Mouse (Mus musculus) testis, postnatal 10 days (tissue): ENCODE measurements at regions not wholly inside any gene's neighbourhood (a gene's known extent, or its start where the extent isn't known, plus 50 kb on each side); places are given as distances from the start of the nearest gene placed in this dataset.

Experiments used
- DNase-seq: peaks from one replicate; pipeline ENCODE4 v3.0.0; 2021; ENCODE audit warnings: low spot score

DNA sequence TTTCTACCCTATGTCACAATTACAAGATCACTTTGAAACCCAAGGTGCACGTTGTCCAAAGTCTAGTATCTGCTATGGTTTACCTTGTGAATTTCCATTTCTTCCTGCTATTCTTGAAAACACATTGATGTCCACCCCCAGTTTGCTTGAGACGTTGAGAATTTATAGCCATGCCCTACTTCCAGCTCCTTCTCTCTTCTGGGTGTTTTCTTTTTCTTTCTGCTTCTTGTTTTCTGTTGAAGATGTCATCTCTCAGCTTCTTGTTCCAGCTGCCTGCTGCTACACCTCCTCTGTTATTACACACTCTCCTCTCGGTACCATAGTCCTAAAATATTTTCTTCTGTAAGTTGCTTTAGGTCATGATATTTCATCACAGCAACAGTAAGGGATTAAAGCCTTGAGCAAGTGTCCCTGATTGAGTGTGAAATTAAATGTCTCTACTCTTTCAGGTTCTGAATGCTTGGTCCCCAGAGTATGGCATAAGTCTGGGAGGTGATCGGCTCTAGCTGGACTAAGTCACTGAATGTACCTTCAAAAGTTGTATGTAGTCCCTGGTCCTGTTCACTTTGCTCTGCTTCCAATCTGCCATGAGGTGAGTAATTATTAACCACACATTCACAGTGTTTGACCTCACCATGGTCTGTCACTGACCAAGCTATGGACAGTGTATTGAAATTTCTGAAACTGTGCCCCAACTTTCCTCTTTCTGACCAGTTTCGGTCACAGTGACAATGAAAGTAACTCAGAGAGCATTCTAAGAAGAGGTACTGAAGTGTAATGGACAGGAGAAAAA lies 718.1 kb downstream of the Epm2a start:
- no peak for DNase-seq

DNA sequence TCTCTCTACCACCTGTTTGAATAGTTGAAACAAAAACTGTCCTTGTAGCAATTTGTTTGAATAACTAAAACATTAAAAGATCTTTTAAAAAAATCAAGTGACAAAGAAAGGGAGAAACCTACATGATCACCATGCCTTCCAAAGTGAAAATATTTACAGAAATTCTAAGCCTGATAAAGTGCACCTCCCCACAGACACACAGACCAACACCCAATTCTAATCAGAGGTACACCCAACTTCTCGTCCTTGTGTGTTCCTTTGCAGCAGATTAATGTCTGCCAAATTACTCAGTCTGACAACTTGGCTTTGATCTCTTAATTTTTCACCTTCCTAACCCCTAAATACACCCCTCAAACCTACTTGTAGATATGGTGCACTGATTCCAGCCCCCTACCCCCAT lies 719.1 kb downstream of the Epm2a start:
- no peak for DNase-seq

GRCm38 (mm10) chr10:12083961-12084360 lies 740.8 kb downstream of the Epm2a start:
- no peak for DNase-seq

GRCm38 (mm10) chr10:12092521-12092920 lies 749.3 kb downstream of the Epm2a start:
- no peak for DNase-seq

GRCm38 (mm10) chr10:12096678-12097077 lies 753.5 kb downstream of the Epm2a start:
- DNase-seq, result no peak

DNA sequence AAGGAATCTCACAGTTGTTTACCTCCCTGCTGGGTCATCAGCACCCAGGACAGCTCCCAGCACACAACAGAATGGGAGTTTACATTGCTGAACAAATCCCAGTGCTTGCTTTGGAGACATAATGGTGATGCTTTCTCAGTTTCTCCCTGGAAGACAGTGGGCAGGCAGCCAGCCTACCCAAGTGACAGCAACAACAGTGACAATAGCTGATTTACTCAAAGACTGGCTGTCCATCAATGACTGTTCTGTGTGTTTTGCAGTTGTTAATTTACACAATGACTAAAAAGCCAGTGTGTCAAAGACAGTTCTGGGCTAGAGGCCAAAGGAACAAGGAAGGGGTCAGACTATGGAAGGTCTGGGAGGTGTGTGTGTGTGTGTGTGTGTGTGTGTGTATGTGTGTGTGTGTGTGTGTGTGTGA lies 762.2 kb downstream of the Utrn start:
- peak; percentile 55 for DNase-seq

GRCm38 (mm10) chr10:12111720-12112119 lies 757.4 kb downstream of the Utrn start:
- DNase-seq, result no peak

DNA sequence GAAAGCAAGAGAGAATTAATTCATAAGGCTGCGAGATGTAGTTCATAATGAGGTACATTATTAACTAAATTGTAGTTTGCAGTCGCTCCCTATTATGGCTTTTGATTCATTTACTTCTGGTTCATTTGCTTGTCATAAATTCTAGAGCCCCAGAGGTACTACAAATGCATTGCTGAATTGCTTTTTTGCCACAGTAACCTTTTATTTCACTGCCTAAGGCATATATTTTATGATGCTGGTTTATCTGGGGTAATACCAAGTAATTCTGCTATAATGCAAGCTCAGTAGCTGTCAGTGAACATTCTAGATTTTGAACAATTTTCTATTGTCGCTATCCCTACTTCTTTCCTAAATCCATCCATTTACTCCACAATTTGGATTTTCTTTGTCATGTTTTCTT lies 753.4 kb downstream of the Utrn start:
- no peak for DNase-seq

DNA sequence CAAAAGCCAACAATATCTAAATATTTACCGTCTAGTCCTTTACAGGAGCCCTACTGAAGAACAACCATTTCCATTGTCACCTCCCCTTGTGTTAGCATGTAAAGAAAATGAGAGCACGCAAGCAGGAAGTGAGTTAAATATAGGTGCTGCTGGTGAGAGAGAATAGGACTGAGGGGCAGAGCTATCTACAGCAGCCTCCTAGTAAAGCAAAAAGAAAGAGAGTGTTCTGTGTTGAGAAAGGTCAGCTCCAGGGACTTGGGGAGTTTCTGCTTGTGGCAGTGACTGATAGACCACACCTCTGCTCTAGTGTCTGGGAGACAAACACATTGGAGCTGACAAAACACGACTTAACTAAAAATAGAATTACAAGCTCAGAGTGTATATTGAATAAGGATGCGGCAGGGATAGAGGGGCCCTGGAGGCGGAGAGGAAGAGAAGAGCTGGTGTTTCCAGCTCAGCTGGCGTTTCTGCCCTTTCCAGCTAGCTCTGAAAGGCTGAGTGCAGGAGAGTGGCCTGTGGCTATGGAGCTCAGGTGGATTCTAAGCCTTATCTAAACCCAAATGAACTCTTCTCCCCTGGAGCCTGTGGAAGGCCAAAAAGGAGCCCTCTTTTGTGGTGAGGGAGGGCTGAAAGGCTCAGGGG lies 752.4 kb downstream of the Utrn start:
- no peak for DNase-seq

DNA sequence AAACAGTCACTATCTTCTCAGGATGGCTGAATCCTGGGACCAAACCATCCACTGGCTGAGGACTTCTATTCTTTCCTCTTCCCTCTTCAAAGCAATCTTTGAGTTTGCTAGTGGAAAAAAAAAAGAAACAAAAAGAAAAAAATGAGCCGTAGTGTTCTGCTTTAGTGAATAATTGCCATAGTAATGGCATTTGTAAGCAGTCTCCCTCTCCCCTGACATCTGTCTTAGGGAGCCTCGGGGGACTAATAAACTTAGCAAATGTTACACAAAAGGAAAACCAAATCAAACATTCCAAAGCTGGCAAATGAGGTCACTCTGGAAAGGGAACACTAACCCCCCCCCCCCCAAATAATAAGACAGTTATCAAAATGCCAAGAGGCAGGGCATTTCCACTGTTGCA lies 744.9 kb downstream of the Utrn start:
- no peak for DNase-seq

DNA sequence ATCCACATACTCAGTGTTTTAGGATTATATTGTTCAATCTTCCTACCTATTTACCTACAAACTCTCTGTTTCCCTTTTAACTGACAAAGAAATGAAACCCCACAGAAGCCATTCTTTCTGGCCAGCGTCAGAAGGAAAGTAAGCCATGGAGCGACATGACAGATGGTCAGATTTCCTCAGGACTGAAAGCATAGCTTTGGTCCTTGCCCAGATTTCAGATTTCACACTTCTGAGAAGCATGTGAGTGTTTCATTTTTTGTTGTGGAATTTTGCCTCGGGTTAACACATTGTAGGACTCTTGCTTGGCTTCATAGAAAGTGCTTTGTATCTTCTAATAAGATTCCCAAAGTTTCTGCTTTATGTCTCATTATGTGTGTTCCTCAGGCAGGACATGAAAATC lies 739.7 kb downstream of the Utrn start:
- no peak for DNase-seq

DNA sequence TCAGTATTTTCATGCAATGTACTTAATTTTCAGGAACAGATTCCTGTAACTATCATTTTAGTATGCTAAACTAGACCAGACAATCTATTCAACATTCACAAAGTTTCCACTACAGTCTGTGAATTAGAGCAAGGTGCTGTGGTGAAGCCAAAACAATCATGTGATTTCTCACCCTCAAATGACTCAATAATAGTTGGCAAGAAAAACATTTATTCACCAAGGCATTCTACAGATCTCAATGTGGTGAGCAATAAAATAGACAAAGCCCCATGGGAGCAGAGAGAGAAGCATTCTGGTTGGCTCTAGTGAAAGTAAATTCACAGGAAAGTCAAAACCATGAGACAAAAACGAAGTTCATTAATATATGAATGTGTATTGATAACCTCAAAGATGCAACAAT lies 724.5 kb downstream of the Utrn start:
- no peak for DNase-seq

GRCm38 (mm10) chr10:12146942-12147537 lies 722.1 kb downstream of the Utrn start:
- no peak for DNase-seq

- no peak for DNase-seq
Measured at GRCm38 (mm10) chr10:12170243-12170642, 698.9 kb downstream of the Utrn start.

DNA sequence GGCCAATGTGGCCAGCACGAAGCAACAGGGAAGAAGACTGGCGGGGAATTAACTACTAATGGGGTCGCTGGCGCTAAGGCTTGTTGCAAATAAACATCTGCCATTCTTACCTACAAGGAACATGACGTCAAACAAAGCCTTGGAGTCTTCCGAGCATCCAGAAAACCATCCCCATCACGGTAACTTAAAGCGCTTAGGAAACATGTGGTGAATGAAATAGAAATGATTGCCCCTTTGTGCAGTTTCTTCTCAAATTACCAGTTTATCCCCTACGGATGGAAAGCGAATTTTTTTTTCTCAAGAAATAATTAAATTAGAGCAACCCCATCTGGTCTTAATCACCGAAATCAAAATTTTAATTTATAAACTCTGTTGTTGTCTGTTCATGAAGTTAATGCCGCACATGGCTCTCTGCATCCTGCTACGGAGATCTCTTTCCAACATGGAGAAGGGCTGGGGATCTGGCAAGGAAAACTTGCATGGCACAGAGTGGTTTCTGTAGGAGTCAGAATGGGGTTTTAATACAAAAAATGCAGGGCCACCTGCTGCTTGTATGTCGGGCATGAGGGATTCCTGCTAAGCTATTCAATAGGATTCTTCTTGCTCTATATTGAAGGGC lies 694.9 kb downstream of the Utrn start:
- no peak for DNase-seq

GRCm38 (mm10) chr10:12175141-12175540 lies 694.0 kb downstream of the Utrn start:
- no peak for DNase-seq

DNA sequence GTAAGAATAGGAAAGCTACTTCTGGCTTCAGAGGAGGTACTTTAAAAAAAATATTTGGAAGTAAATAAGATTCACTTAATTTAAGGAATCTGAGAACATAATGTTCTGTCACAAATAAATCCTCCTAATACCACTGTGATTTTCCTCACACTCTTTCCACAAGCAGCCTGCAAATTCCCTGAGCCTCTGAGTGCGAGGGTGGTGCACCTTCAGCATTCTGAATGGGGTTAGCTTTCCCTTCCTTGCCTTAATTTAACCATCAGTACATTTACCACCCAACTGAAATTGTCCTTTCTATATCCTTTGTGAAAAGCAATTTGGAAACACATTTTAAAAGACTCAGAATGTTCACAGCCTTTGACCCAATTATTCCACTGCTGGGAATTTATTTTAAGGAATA lies 691.7 kb downstream of the Utrn start:
- no peak for DNase-seq

- DNase-seq, result no peak
Measured at GRCm38 (mm10) chr10:12180965-12181364, 688.2 kb downstream of the Utrn start.

DNA sequence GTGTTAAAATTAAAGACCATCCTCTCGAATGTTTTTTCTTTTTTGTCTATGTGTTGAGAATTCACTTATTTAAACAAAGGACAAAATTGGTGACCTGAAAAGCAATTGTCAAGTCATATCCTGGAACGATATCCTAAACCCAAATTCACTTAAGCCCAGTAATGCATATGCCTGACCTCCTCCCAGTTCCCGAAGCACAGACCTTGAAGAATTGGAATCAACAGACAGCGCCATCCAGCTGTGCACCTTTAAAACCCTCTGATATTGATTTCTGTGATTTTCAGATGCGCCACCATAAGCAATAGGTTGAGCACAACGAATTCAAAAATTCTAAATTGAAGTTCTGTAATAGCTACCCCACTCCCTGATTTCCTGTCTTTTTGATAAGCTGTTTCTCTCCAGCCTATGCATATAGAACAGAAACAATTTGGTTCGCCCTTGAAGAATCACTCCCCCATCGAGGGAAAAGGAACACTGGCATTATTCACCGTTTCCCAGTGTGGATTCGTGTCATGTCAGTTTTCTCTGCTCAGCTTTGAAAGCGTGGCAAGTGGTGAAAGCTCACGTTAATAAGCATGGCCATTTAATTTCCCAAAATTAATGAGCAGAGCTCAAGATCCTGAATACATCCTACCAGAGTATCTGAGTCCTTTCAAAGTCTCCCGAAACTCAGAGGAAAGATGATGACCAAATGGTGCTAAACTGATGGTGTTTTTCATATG lies 682.1 kb downstream of the Utrn start:
- no peak for DNase-seq

GRCm38 (mm10) chr10:12187669-12188342 lies 681.4 kb downstream of the Utrn start:
- DNase-seq, result no peak

DNA sequence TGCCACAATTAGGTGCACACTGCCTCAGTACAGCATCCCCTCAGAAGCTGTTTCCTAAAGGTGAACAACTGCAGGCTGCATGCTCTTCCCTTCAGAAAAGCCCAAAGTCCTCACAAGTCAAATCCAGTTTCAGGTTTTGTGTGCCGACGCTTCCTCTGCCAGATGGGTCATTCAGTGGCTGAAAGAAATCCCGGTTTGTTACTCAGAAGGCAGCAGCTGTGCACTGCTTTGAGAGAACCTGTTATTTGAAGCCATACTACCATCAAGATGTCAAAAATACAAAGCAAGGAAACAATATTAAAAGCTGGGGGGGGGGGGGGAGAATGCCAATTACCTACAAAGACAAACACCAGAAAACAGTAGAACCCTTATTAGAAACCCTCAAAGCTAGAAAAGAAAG lies 678.7 kb downstream of the Utrn start:
- no peak for DNase-seq

DNA sequence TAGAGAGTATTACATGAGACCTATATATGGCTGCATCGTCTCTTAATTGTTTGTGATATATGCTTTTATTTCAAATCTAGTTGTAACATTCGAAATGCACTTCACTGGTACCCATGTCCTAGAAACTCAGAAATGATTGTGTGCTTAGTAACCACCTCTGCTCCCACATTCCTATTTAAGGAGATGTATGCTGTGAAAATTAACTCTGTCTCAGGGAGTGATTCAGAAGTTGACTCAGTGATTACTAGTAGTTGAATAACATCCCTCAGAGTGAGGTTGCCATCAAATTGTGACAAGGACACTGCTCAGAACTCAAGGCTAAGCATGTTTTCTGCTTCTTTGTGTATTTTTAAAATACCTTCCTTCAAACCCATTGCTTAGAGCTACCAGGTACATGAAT lies 661.9 kb downstream of the Utrn start:
- DNase-seq, result no peak
